Mouse (Mus musculus) thymus, postnatal 0 days (tissue): ENCODE measurements around the gene Gm20431. TPM values are rescaled to one million over a fixed set of nuclear protein-coding genes. Genes with fewer than 3 reads are reported as not detected.

ENCODE experiments used
- DNase-seq: peaks from one replicate; pipeline ENCODE4 v3.0.0-alpha.2; 2015; ENCODE audit warnings: low spot score
- microRNA-seq: library from miRNA; unstranded; fragments of <30 nt; microRNA quantifications from one replicate; pipeline ENCODE4, GENCODE M21; 2016; ENCODE audit warnings: borderline number of aligned reads
- polyA plus RNA-seq: library from polyadenylated mRNA; unstranded; fragments of >200 nt; fragmentation: Nextera tagmentation; extraction: Ambion mirVana; gene quantifications from 2 replicates; pipeline ENCODE4 v1.2.1, GENCODE M21; 2015

Gene Gm20431
- polyA plus RNA-seq, 1 experiment from 2014 or later: 7.1 TPM

DNA sequence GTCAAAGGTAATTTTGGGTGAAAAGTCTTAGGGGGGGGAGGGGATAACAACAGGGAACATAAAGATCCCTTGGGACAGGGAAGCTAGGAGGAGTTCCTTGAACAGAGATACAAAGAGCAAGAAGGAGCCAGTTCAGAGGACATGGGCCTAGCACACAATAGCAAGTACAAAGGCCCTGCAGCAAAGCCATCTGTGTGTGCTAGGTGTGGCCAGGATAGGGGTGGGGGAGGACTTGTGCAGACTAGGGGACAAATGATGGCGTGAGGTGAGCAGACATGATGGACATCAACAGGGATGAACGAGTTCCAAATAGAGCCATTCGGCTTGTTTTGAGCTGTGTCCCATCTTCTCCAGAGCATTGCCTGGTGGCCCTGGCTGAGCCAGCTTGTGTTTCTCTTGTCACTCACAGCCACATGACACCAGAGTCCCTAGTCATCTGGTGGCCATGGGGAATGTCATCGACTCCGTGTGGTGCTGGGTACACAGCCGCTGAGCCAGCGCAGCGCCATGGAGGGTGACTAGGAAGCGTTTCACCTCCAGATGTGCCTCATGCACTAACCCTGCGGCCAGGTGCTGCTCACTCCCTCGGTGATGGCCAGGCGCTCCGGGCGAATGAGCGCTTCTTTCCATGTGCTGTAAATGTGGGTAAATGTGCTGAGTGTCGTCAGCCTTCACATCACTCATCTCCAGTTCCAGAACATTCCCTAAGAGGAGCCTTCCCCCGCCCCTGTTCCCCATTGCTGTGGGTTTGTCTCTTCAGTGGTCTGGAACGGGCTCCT lies 89.7 kb downstream of the Gm20431 start:
- no peak for DNase-seq

GRCm38 (mm10) chr2:167570815-167571214 lies 90.5 kb downstream of the Gm20431 start:
- DNase-seq: no peak

DNA sequence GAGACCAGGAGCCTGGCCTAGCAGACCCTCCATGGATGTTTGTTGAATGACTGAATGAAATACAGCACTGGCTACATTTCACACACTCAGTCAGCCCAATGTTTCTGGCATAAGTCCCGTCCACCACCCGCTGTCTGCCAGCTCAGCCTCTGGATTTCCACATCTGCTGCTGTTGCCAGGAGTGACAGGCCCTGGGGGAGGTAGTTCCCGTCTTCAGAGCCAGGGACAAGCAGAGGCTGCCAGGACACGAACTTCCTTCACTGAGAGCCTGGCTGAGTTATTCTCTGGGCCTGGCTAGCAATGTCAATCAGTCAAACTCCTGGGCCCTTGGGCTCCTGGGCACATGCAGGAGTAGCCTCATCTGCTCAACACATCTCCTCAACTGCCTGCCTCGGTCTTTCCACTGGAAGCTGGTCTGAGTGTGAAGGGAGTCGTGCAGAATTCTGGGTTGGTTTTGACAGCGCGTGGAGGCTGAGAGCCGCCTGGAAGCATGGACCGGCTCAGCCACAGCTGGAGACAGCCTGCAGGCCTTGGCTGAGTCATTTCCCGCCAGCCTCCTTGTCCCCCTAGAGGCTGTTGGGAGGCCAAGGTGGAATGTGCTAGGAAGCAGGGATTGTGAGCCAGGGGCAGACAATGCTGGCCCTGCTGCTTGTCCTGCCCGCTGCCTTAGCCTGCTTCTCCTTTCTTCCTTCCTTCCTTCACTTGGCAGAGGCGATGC lies 91.2 kb downstream of the Gm20431 start:
- no peak for DNase-seq

DNA sequence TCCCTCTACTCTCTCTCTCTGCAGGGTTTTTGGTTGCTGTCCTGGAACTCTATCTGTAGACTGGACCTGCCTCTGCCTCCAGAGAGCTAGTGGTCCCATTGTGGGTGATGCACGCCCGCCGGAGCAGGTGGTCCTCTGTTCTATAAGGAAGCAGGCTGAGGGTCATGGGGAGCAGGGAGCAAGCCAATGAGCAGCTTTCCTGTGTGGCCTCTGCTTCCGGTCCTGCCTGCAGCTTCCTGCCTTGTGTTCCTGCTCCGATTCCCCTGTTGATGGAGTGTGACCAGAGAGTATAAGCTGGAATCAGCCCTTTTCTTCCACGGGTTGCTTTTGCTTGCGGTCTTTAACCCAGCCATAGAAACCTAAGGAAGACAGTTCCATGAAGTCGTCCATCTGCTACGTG lies 93.2 kb downstream of the Gm20431 start:
- DNase-seq: no peak

DNA sequence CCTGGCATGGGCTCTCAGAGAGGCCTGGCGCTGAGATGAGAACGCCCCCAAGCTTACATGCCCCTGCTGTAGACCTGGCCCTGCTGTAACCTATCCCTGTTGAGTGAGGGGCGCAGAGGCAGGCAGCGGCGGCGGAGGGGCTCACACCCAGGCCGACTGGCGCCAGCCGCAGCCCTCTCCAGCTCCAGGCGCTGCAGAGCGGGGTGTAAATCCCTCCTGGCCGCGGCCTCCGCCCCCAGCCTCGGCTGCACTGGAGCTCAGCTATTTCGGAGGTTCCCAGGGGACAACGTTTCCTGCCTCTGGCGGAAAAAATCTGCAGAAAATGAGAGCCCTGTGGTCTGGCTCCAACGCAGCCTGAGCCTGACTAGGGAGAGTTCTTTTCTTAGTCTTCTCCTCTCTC lies 95.6 kb downstream of the Gm20431 start:
- DNase-seq: no peak

DNA sequence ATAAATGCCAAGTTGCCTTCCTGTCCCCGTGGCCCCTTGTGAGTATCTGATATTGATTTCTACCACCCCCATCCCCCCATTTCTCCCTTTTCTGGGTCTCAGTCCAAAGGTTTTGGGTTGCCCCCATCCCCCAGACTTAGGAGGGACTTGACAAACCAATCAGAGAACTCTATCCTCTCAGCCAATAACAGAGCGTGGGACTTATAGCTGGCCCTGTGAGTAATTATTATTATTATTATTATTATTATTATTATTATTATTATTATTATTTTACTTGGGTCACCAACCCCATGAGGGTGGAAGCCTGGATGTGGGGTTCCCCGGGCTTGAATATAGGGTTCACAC lies 96.0 kb downstream of the Gm20431 start:
- DNase-seq: no peak

- no peak for DNase-seq
Measured at GRCm38 (mm10) chr2:167564551-167565311, 96.6 kb downstream of the Gm20431 start.

- no peak for DNase-seq
Measured at GRCm38 (mm10) chr2:167563703-167564102, 97.6 kb downstream of the Gm20431 start.

- DNase-seq: no peak
Measured at GRCm38 (mm10) chr2:167563035-167563434, 98.3 kb downstream of the Gm20431 start.

DNA sequence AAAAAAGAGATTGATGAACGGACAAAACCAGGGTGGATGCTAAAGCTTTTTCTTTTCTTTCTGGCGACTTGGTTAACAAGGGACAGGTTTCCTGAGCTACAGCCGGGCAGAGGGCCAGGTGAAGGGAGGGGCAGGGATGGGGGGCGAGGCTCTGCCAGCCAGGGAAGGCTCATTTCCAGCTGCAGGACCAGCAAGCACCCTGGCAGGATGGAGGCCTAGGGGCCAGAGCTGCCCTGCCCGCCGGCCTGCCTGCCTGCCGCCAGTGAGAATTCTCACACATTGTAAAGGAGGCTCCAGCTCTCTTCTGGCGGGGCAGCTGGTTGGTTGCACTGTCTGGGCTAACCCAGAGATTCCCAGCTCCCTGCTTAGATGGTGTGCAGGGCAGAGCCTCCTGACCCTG lies 99.2 kb downstream of the Gm20431 start:
- no peak for DNase-seq

DNA sequence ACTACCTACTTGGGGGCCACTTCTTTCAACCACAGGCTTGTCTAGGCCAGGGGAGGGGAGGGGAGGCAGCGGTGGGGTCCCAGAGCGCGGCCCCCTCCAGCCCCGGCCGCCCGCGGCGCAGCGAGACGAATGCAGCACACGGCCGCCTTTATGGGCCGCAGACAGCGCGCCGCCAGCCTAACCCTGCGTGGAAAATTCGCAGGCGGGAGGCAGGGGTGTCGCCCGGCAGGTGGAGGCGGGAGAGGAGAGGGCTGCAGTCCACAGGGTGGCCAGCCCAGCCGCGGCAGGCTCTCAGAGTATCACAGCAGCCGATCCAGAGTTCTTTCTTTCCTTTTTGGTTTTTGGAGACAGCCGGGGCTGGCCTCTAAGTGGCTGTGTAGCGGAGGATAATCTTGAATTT lies 101.9 kb downstream of the Gm20431 start:
- DNase-seq: no peak

Small RNA genes within 50 kb of the gene (microRNA-seq; reads per million reads assigned to microRNA genes)
- not detected for gene Gm22355

Other genes with a start within 250 kb of the Gm20431 start
- gene Slc9a8, start 239.8 kb downstream of the Gm20431 start, polyA plus RNA-seq: 17.9 and 19.7 TPM in 2 replicates
- 138 and 145 TPM in 2 replicates for gene Rnf114, start 168.9 kb downstream of the Gm20431 start, polyA plus RNA-seq
- gene Spata2, start 168.6 kb downstream of the Gm20431 start, polyA plus RNA-seq: 17.8 and 19.4 TPM in 2 replicates
- gene Snai1, start 123.3 kb downstream of the Gm20431 start, polyA plus RNA-seq: 2.6 and 3.6 TPM in 2 replicates
- gene Ube2v1, start 29.4 kb downstream of the Gm20431 start, polyA plus RNA-seq: 215 and 236 TPM in 2 replicates
- 7.3 and 7.8 TPM in 2 replicates for gene Cebpb, start 27.4 kb upstream of the Gm20431 start, polyA plus RNA-seq
- gene Tmem189, start 28.3 kb upstream of the Gm20431 start, polyA plus RNA-seq: 43.7 and 47.7 TPM in 2 replicates